Mouse (Mus musculus) heart, postnatal 0 days (tissue): Measurements from ENCODE around the gene Nol4l. TPM values are rescaled to one million over a fixed set of nuclear protein-coding genes. Genes with fewer than 3 reads are reported as not detected.

Source experiments
- ATAC-seq: fragments of 200-750 bp; cut with Nextera tagmentation; 2 replicates; pipeline ENCODE4 v1.8.0; 2017; ENCODE audit warnings: low read depth, moderate number of reproducible peaks, moderate library complexity; ENCODE audit not compliant: insufficient read depth
- DNase-seq: peaks from one replicate; pipeline ENCODE4 v3.0.0-alpha.2; 2016; ENCODE audit warnings: low spot score
- H3K27ac ChIP-seq: fragments of 300-500 bp; sonication (generic); 2 replicates; pipeline ENCODE4 v1.5.1; 2014; ENCODE audit warnings: low read depth, mild to moderate bottlenecking
- H3K27me3 ChIP-seq: fragments of 300-500 bp; sonication (generic); 2 replicates; pipeline ENCODE4 v1.6.1; 2014; ENCODE audit warnings: low read length, mixed read lengths; ENCODE audit not compliant: control insufficient read depth, insufficient read depth
- H3K36me3 ChIP-seq: fragments of 300-500 bp; sonication (generic); replicated peaks from 2 replicates; pipeline ENCODE4 v1.6.1; 2014; ENCODE audit warnings: low read length, mixed read lengths; ENCODE audit not compliant: control insufficient read depth, insufficient read depth
- H3K4me1 ChIP-seq: fragments of 300-500 bp; sonication (generic); 2 replicates; pipeline ENCODE4 v1.6.1; 2014; ENCODE audit warnings: antibody characterized with exemption; ENCODE audit not compliant: control insufficient read depth, insufficient read depth
- H3K4me2 ChIP-seq: fragments of 300-500 bp; sonication (generic); 2 replicates; pipeline ENCODE4 v1.6.1; 2014; ENCODE audit warnings: low read depth, mild to moderate bottlenecking, low read length, moderate library complexity
- H3K4me3 ChIP-seq: fragments of 300-500 bp; sonication (generic); 2 replicates; pipeline ENCODE4 v1.5.1; 2014; ENCODE audit warnings: low read depth, low read length
- H3K9ac ChIP-seq: fragments of 300-500 bp; sonication (generic); replicated peaks from 2 replicates; pipeline ENCODE4 v1.6.1; 2014; ENCODE audit warnings: low read depth, low read length, mixed read lengths
- H3K9me3 ChIP-seq: fragments of 300-500 bp; sonication (generic); replicated peaks from 2 replicates; pipeline ENCODE4 v1.6.1; 2016; ENCODE audit warnings: low read length; ENCODE audit not compliant: control insufficient read depth
- CTCF ChIP-seq: IDR thresholded peaks from 2 replicates; pipeline ENCODE4 v1.5.1; 2016; ENCODE audit warnings: antibody characterized with exemption, control low read depth, low read depth
- EP300 ChIP-seq: IDR thresholded peaks from 2 replicates; pipeline ENCODE4 v1.6.1; 2016; ENCODE audit warnings: antibody characterized with exemption, low read depth
- WGBS: fragments of 180-500 bp; shearing (Covaris S2); extraction: QIAGEN DNeasy Blood & Tissue Kit; methylation state at CpG from one replicate; pipeline ENCODE4 v1.1.7; 2014; 5-methylcytosine and 5-hydroxymethylcytosine counted together
- polyA plus RNA-seq: library from polyadenylated mRNA; unstranded; fragments of >200 nt; fragmentation: Nextera tagmentation; extraction: Ambion mirVana; gene quantifications from 2 replicates; pipeline ENCODE4 v1.2.1, GENCODE M21; 2015
- total RNA-seq: library from RNA; depleted of rRNA; stranded (reverse); fragments of >200 nt; gene quantifications from 2 replicates; pipeline ENCODE4 v1.2.3, GENCODE M21; 2014; ENCODE audit warnings: low replicate concordance; rRNA removed

The Nol4l gene
- total and polyA plus RNA-seq, 2 experiments from 2014 or later = 4.3 to 13.1 TPM

DNA sequence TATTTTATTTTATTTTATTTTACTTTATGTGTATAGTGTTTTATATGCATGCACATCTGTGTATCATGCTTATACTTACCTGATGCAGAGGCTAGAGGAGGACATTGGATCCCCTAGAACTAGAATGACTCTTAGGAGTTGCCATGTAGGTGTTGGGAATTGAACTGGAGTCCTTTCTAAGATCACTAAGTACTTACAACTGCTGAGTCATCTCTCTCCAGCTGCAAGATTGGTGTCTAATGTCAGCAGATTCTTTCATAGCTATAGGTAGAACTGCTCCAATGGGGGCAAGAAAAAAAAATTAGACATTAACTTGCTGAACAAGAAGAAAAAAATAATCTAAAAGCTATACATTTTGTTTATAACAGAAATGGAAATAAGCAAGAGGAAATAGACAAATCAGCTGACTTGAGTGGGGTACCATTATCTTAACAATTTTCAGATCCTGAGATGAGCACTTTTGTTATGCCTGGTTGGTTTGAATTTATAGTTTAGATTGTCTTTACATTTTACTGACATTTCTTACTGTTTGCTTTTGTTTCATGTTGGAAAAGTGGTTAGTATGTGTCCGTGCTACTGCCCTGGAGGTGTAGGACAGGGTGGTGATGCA is 168.6 kb downstream of the Nol4l start:
- 92% methylated on average over 1 of the region's 1 CpGs for WGBS
- Histone ChIP-seq H3K9ac (no peak overlapping the region), H3K27me3 (no peaks in the 10 kb centered on the region), H3K4me2 (no peak overlapping the region), H3K4me3 (no peak overlapping the region), H3K9me3 (no peaks in the 10 kb centered on the region), H3K36me3 (peaks cover 68% of the 10 kb centered on the region), H3K27ac (no peak overlapping the region), H3K4me1 (no peaks in the 10 kb centered on the region)
- ATAC-seq = no peak
- DNase-seq = no peak
- TF ChIP-seq EP300 (no peak), CTCF (no peak)

Other genes with a start within 250 kb of the Nol4l start
- gene Kif3b, start 238.6 kb downstream of the Nol4l start, total RNA-seq = 6.5 and 8.7 TPM in 2 replicates
- gene Kif3b, start 238.6 kb downstream of the Nol4l start, polyA plus RNA-seq = 2.5 and 3.1 TPM in 2 replicates
- gene Asxl1, start 184.1 kb downstream of the Nol4l start, total RNA-seq = 18.8 and 21.3 TPM in 2 replicates
- gene Asxl1, start 184.1 kb downstream of the Nol4l start, polyA plus RNA-seq = 6.4 and 7.4 TPM in 2 replicates
- not detected in 2 replicates for gene 4930404H24Rik, start 37.2 kb downstream of the Nol4l start, total RNA-seq
- gene 4930404H24Rik, start 37.2 kb downstream of the Nol4l start, polyA plus RNA-seq = 0.45 TPM in 1 of 2 replicates, not detected in the other
- gene Commd7, start 102.8 kb upstream of the Nol4l start, total RNA-seq = 10.5 and 12.2 TPM in 2 replicates
- gene Commd7, start 102.8 kb upstream of the Nol4l start, polyA plus RNA-seq = 45.5 and 47.3 TPM in 2 replicates
- gene Dnmt3b, start 119.5 kb upstream of the Nol4l start, total RNA-seq = 0.62 and 1.4 TPM in 2 replicates
- 1.7 and 1.8 TPM in 2 replicates for gene Dnmt3b, start 119.5 kb upstream of the Nol4l start, polyA plus RNA-seq
- not detected in 2 replicates for gene Dnmt3c, start 166.7 kb upstream of the Nol4l start, total RNA-seq
- gene Dnmt3c, start 166.7 kb upstream of the Nol4l start, polyA plus RNA-seq = 0.05 TPM in 1 of 2 replicates, not detected in the other
- 36.8 and 49.4 TPM in 2 replicates for gene Mapre1, start 211.3 kb upstream of the Nol4l start, total RNA-seq
- 201 and 208 TPM in 2 replicates for gene Mapre1, start 211.3 kb upstream of the Nol4l start, polyA plus RNA-seq
- not detected in 2 replicates for gene Efcab8, start 250.0 kb upstream of the Nol4l start, total RNA-seq
- gene Efcab8, start 250.0 kb upstream of the Nol4l start, polyA plus RNA-seq = 0.05 TPM in 1 of 2 replicates, not detected in the other